Mouse (Mus musculus) thymus, postnatal 10 days (tissue): ENCODE data around the gene Cisd1.

ENCODE experiments used
- DNase-seq, 2 experiments: peaks; one replicate each; pipeline ENCODE4 v3.0.0; 2021; ENCODE audit warnings: low spot score in 2 of 2

Gene Cisd1

DNA sequence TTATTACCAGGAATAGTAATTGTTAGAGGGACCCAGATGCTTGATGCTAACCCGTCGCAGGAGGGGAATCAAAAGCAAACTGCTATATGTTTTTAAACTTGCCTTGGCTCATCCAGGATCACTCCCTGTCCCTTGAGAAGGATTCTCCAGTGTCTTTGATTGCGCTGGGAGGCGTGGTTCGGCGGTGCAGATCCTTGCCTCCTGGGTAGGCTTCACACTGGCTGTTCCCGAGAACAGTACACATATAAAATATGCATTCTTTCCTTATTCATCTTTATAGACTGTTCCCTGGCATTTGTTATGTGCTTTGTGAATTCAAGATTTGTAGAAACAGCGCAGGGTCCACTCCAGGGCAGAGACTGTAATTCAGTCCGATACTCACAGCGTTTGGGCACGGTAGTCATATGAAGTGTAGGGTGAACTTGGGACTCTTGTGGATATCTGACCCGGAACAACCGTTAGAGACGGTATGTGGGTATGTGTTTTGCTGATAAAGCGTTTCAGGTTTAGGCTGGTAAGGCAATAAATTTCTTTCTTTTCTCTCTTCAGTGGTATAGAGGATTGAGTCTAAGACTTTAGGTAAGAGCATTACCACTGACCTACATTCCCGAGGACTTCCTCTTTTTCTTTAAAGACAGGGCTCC is 4.0 kb upstream of the Cisd1 start:
- DNase-seq = no peak

DNA sequence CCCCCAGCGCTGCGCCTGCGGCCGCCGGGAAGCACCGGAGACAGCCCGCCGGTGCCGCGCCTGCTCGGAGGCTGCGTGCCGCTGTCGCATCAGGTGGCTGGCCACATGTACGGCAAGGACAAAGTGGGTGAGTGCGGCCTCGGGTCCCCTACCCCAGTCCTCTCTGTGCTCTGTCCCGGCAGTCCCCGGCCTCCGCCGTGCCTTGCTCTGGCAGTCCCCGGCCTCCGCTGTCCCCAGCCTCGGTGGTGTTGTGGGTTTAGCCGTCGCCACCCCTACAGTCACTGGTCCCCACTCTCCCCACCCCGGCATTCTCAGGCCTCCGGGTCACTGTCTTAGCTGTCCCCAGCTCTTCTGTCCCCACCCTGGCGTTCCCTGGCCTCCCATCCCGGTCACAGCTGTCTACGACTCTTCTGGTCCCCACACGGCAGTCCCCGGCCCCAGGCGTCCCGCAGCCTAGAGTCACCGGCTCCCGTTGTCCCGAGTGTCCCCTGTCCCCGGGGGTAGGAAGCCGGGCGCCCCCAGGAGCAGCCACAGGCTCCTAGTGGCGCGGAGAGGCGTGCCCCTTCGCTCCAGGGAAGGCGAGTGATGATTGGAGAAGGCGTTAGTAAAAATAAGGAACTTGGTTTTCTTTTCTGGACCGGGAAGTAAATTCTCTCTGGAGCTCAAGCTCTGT is 3.3 kb upstream of the Cisd1 start:
- peak; percentile 41 to 48 for DNase-seq

DNA sequence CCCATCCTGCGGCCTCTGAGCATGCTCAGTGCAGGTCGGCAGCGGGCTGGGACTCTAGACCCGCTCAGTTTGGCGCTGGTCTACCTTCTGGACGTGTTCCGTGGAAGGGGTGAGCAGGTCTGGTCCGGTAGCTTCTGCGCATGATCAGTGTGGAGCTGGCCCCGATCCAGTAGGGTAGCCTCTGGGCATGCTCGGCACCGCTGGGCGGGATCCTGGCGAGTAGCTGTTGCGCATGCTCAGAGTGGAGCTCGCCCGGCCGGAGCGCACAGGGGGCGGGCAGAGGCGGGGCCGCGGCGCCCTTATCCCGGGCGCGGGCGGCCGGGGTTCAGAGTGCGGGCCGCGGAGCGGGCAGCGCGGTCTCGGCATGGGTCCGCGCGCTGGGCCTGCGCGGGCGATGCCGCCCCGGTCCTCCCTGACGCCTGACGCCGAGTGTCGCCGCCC is 2.8 kb upstream of the Cisd1 start, which contains the start of gene Ipmk:
Gene Ipmk, plus strand, starts transcription at position 255 of the 441 bp plus-strand sequence.
- peak; percentile 88 to 92 for DNase-seq

DNA sequence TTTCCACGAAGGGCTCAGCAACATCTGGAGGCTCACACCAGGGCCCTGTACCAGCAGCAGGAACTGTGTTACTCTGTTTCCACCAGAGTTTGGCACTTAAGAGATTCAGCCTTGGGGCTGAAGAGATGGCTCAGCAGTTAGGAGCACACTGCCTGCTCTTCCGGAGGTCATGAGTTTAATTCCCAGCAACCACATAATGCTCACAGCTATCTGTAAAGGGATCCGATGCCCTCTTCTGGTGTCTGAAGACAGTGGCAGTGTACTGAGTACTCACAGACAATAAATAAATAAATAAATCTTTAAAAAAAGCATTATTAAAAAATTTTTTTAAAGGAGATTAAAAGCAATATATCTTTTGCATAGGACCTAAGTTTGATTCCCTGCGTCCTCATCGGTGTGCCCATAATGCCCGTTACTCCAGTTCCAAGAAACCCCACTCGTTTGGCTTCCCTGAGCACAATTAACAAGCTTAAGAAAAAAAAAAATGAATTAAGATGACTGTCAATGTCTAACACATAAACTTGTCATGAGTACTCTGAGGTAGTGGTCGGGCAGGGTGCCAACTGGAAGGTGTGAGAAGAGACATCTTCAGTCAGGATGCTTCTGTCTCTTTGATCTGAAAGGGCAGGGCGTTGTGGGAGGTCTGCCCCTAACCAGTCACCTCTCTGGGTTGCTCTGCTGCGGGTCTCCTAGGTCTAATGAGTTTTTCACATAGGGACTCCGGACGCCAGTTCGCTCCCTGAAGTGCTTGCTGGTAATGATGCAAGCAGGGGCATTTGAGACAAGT is 2.2 kb upstream of the Cisd1 start:
- no peak for DNase-seq

DNA sequence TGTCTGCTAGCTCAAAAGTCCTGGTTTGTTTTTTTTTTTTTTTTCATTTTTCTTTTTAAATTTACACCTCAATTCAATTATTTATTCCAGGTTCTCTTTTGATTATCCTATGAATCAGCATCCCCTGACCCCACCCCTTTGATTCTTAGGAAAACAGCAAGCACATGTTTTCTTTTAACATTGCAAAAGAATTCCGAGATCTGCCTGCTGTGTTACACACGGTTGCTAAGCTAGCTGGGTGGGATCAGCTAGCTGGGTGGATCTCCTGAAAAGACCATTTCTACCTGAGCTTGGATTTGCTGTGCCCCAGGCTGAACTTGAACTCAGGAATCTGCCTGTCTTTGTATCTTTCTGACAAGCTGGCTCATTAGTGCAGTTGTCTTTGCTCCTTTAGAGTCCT is 1.4 kb upstream of the Cisd1 start:
- no peak for DNase-seq

DNA sequence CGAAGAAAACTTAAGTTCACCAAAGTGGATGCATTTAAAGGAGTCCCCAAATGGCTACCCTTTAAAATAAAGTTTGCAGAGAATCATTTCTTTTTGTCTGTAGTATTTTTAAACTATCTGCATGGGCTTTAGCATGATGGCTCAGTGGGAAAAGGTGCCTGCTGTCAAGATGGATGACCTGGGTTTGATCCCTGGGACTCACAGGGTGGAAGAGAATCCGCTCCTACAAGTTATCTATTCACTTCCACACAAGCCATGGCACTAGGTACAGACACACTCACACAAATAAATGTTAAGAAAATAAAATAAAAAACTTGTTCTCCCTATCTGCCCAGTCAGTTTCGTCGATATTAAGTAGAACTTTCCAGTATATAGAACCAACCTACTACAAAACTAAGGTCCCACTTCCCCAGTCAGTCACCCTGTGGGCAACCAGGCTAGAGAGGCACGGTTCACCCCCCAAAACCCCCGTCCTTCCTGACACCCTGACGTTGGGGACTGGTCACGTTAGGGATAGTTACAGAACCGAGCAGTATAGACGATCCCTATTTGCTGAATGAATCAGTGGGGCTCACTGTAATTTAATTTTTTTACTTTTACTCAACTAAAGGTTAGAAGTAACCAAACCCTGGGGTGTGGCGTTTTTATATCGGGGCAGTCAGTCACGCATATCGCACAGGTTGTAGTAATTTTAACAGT is 1.0 kb downstream of the Cisd1 start:
- no peak for DNase-seq

DNA sequence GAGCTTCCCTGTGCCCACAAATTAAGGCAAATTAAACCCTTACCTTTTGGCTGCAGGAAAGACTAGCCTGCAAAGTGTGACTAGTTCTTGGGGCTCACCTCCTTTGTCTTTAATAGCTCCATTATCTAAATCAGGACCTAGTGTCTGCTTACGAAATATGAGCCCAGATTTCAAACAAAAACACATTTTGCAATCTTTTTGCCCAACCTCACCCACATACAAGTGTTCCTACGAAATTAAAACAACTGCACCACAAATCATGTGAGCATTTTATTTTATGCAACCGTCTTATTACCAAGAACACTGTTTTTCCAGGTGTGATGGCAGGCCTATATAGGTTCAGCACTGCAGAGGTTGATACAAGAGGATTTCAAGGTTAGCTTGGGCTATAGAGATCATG is 1.6 kb downstream of the Cisd1 start:
- DNase-seq = no peak

DNA sequence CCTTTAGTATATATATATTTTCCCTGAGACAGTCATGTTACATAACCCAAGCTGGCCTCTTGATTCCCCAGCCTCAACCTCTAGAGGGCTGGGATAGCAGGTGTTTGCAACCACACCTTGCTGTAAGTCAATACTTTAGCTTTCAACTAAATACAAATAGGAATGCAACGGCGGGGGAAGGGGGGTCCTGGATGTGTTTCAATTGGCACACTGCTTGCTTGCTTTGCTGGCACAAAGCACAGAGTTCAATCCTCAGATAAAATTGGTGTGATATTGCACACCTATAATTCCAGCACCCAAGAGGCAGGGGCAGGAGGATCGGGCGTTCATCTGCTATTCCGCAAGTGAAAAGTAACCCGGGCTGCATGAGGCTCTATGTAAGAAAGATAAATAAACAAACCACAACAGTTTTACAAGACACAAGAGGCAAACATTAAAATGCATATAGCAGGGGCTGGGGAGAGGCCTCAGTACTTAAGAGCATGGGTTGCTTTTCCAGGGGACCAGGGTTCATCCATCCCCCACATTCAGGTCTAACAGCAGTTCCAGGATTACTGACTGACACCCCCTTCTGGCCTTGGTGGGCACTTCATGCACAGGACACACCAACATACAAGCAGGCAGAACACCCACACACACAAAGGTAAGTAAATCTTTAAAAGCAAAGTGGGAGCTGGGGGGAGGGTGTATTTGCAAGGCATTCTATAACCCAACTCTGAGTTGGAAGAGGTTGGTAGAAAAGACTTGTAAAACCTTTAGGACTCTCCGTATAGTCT is 2.5 kb downstream of the Cisd1 start:
- DNase-seq = peak in 1 of 2 experiments; percentile 18

DNA sequence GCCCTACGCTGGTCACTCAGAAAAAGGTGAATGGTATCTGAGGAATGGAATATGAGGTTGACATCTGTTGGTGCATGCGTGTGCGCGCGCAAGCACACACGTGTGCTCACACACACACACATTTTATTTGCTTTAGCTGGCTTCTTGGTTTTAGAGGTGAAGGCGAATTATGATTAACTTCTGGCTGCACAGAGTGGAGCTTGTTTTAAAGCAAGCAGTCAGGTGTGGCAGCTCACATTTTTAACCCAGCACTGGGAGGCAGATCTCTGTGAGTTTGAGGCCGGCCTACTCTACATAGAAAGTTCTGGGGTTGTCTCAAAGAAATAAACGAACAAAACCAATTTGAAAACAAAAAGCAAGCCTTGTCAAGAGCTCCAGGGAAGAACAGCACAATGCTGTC is 3.5 kb downstream of the Cisd1 start:
- no peak for DNase-seq

DNA sequence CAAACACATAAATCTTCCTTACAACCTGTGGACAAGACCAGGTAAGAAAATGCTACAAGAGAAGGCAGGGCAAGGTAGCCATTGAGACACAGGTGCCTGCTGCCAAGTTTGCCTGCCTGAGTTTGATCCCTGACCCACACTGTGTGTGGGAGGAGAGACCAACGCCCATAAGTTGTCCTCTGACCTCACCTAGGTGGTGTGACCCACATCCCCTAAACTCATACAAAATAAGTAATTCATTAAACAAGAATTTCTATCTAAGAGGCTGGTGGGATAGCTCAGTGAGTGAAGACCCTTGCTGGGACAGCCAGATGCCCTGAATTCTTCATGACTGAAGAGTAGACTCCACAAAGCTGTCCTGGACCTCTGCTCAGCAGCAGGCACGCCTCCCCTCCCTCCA is 4.6 kb downstream of the Cisd1 start:
- no peak for DNase-seq

DNA sequence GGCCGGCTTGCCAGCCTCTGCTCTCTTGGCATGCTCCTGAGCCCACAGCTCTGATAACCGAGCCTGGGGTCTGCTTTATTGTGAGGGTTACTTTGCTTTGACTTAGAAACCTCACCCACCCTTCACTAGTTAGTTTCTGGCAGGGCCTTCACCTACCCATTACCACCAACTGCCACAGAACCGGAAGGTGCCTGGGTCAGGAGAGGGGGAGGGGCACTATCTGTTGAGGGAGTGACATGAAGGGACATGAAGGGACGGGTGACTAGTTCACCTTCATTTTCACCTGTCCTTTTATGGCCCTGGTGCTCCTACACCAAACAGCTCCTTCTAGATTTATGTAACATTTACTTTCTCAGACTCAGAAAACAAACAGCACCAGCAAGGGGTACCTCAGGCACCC is 5.3 kb downstream of the Cisd1 start:
- no peak for DNase-seq

DNA sequence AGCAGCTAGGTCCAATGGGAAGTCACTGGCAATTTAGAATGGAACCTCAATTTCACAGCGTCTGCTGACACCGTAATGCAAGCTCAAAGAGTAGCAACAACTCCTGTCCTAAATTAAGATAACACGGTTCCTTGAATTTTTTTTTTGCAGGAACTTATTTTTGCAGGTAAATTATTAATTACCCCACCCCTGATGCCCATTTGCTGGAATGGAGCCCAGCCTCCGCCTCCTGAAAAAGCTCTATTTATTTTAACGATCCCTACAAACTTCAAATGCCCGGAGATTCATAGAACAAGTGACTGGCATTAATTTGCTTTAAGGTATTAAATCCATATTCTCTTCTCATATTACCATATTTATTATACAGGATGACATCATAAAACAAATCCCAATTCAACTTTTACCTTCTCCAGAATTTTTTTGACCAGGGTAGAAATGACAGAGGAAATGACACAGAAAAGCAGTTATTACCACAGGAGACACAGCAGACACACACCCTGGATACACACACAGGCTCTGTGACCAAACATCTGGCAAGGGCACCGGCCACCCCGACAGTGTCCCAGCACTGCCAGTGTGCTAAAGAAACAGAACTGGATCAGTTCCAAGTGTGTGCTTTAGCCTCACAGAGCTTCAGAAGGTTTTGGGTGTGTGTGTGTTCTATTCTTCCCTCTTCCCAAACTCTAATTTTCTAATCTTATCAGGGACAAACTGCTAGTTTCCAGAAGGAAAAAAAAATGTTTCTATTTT is 6.4 kb downstream of the Cisd1 start:
- DNase-seq = no peak

DNA sequence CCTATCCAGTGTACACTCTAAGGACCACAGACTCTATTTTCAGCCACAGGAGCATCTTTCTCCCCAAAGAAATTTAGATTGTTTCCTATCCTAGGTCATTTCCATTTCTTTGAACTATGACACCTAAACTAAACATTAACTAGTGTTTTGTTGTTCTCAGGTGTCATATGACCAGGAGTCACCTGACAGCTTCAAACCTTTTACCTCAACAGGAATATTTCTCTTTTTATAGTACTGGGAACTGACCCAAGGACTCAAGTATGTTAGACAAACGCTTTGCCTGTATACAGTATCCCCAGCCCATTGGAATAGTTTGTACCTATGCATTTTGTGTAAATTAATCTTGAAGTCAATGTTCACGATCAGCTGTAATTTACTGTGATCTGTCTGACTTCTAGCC is 7.0 kb downstream of the Cisd1 start:
- DNase-seq = no peak

DNA sequence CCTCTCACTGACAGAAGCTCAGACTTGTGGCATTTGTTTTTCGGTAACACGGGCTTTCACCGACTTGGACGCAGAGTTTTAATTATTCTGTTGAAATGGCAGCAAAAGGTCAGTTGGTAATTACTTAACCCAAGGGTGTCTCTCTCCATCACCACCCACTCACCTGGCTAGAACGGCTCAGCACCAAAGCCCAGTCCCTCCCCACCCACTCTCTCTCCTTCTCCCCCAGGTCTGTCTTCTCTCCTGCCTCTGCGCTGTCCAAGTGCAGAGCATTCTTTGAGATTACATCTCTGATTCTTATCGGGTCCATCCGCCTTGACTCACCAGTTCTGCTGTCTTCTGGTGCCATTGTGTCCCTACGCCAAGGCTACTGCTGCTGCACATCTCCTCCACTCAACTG is 11.9 kb downstream of the Cisd1 start:
- no peak for DNase-seq

DNA sequence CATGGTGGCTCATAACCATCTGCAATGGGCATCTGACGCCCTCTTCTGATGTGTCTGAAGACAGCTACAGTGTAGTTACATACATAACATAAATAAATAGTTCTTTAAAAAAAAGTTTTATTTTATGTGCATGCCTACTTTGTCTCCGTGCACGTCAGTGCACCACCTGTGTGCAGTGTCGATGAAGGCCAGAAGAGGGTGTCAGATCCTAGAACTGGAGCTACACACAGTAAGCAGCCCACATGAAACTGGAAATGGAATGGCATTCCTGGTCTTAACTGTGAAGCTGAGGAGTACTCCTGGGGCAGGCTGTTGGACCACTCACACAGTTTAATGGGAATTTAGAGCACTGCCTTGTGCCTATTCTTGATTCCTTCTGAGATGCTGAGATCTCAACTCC is 12.4 kb downstream of the Cisd1 start:
- DNase-seq = no peak

DNA sequence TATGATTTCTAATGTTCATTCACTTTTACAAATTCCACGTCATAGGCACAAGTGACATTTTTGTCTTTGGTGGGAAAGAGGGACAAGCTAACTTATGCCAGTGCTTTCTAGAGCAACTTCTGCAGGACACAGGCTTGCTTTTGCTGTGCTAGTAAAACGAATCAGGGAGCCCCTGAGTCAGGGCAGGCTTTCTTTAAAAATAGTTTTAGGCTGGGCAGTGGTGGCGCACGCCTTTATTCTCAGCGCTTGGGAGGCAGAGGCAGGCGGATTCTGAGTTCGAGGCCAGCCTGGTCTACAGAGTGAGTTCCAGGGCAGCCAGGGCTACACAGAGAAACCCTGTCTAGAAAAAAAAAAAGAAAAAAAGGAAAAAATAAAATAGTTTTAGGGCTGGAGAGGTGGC is 12.8 kb downstream of the Cisd1 start:
- DNase-seq = no peak

DNA sequence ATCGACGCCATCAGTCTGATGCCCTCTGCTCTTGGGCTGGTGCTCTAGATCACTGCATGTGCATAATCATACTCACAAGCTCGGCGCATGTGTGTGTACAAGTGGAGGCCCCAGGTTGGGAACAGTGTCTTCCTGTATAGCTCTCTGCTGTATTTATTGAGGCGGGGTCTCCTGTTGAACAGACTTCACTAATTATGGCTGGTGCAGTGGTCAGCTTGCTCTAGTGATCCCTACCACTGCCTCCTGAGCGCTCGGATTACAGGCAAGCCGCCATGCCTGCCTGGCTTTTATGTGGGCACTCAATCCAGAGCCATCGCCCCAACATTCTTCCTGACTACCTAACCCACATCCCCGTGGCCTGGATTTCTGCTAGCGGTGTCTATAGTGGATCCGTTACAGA is 14.7 kb downstream of the Cisd1 start:
- no peak for DNase-seq

DNA sequence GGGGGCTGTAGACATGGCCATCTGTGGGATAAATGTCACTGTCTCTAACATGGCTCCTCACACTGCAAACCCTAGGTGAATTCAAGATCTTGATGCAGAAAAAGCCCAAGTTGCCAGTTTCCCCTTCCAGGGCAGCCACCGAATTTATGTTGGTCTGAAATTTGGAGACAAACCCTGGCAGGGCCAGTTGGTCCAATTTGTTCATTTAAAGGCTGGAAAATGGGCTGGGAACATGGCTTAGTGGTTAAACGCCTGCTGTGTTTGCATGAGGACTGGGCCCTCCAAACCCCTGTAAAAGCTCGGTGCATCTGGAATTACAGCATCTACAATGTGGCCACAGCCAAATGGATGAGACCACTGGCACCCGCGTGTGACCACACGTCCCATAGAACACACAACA is 15.5 kb downstream of the Cisd1 start:
- DNase-seq = no peak

DNA sequence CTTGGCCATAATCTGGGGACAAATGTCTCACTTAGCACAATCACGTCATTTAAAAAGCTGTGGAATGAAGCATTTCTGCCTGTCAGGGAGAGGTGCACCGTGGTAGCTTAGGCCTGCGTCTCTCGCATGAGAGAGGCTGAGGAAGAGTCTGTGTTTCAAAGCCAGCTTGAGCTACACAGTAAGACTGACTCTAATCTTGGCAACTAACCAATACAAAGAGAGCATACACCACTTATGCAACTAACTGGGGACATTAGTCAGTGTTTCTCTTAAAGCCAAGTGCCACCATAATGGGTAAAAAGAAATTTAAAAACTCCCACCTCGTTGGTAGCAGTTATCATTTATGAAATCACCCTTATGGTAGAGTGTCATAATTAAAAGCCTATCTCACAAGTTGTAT is 15.9 kb downstream of the Cisd1 start:
- DNase-seq = no peak

DNA sequence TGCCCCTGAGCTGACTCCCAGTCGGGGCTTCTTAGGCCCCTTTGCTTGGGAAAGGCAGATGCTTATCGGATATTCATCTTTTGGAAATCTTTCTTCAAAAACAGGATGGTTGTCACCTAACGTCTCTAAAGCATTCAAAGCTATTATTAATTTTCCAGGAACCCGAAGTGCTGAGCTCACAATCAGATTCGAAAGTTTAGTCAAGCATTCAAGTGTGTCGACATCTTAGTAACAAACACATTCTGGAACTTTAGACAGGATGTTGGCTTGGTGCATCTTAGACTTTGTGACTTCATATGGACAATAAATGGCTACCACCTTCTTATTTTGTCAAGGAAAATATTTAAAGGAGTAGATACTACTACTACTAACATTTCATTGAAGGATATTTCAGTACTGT is 16.4 kb downstream of the Cisd1 start:
- DNase-seq = no peak

DNA sequence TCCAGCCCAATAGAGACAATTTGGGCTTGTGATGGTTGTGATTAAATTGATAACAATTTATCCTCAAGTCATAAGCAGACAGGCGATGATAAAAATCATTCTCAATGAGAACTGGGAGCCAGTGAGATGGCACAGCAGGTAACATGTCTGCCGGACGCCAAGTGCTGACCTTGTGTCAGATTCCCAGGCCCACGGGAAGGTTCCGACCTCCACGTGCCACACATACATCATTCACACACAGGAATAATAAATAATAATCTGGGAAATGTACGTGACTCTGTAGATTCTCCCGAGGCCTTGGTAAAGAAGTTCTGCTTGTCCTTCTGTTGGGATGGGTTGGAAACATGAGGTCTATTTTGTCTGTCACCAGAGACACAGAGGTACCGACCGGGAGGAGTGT is 17.4 kb downstream of the Cisd1 start:
- no peak for DNase-seq
